Mouse (Mus musculus): ENCODE data around the gene 1700009N14Rik.

The 1700009N14Rik gene

DNA sequence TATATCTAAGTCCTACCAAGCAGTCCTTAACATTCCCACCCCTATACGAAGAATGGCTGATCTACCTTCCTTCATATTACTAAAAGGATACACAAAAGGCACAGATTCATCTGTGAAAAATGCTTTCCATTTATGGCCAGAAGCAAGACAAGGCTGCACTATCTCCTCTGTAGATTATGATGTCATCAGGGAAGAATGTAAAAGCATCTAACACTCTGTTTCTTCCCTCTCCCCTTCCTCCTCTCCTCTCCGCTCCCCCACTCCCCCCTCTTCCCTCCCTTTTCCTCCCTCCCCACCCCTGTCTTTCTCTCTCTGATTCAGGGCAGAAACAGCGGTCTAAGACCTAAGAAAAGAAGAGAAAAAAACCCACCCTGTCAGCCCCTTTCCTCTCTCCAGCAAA, at the start of gene 1700009N14Rik:
TSS of gene 1700009N14Rik (plus strand) at position 227 of the 400 bp plus-strand sequence.
- DNase-seq (ENCODE audit: low read depth in 2 of 2, low spot score in 2 of 2): no peak

DNA sequence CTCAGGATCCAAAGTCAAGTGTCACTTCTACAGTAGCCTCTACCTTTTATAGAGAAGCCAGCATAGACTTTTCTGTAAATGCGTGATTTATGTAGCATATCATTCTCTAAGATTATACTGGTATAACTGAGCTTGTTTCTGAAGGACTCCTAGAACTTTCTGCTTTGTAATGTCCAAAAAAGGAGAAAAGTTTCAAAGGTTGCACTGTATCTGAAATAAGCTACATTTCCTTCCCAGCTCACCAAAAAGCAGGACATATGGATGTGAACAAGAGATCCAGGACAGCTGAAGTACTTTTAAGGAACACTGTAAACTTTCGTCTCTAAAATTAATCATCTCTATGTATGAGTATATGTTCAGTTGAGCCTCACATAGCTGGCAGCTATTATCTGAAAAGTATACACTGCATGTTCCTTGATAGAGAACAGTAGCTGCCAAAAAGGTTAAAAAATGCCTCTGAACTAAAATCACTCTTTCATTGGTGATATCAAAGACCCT, 12.2 kb upstream of the 1700009N14Rik start:
- no peak for DNase-seq (ENCODE audit: low read depth in 2 of 2, low spot score in 2 of 2)

DNA sequence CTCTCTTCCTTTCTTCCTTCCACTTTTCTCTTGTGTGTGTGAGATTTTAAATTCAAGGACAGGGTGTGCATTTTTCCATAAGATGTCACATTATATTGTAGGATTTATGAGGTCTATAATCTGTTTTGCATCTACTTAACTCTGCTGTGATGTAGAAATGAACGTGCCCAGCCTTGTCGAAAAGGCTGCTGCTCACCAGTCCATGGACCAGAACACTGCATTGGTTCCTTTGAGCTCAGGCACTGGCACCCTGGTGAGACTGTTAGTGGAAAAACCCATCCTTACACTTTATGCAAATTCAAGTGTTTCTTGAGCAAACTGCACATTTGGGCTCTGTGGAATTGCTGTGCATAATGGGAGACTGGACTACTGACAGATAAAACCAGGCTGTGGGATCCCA, 24.2 kb downstream of the 1700009N14Rik start:
- no peak for DNase-seq (ENCODE audit: low read depth in 2 of 2, low spot score in 2 of 2)

DNA sequence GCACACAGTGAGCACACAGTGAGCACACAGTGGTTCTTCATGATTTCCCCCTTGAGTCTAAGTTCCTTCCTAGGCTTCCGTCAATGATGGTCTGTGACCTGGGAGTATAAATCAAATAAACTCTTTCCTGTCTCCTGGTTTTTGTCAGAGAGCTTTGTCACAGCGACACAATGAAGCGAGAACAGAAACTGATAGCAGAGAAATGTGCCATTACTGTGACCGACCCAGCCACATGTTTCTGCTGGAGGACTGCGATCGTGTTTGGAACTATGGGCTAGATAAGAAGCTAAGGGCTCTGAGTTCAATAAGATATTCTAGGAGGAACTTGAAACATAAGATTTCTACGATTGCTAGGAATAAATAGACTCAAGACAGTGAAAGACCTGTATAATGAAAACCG, 36.3 kb downstream of the 1700009N14Rik start:
- DNase-seq (ENCODE audit: low read depth in 2 of 2, low spot score in 2 of 2): no peak

DNA sequence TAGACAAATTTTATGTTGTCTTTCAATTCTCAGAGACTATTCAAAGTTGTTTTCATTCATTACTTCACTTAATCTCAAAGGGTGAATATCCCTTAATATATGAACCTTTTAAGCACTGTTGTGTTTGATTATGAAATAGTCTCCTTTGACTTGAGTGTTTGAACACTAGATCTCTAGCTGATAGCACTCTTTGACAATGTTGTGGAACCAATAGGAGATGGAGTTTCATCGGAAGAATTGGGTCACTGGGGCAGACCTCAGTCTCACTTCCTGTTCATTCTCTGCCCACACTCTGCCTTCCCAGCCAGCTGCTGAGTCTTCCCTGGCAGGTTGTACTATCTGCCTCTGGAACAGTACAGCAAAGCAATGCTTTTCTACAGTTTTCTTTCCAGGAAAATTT, 43.5 kb downstream of the 1700009N14Rik start:
- no peak for DNase-seq (ENCODE audit: low read depth in 2 of 2, low spot score in 2 of 2)

DNA sequence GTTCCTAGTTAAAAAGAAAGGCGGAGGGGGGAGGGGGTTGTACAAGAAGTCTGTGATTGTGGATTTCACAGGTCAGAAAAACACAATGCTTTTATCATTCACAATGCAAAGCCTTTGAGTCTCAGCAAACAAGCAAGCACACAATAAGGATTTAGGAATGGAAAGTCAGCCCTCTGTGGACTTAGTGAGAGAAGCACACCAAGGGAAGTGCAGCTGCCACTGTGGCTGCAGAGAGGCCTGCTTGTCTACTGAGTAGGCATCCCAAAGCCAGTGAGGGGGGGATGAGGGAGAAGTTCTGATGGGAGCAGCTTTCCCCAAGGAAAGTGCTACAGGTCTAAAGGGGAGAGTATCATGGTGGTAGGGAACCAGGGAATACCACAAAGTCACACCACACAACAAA, 45.8 kb downstream of the 1700009N14Rik start:
- DNase-seq (ENCODE audit: low read depth in 2 of 2, low spot score in 2 of 2): no peak
